Mouse (Mus musculus): ENCODE results near the gene Ddias. TPM values are rescaled to one million over a fixed set of nuclear protein-coding genes. Genes with fewer than 3 reads are reported as not detected.

Ddias gene
- polyA plus RNA-seq, 1 experiment from 2014 or later: 9.0 TPM

- Histone ChIP-seq H3K27me3 (replicated peaks) (no peaks in the 10 kb centered on the region), H3K9me3 (no peaks in the 10 kb centered on the region), H3K27ac (replicated peaks) (peak overlapping the region; percentile 32; the same call in 1 of the 2 replicates), H3K36me3 (no peaks in the 10 kb centered on the region), H3K4me1 (peaks cover 31% of the 10 kb centered on the region), H3K4me2 (no peak overlapping the region), H3K4me3 (no peak overlapping the region), H3K9ac (no peak overlapping the region)
- ATAC-seq (ENCODE audit: extremely low read depth, insufficient number of reproducible peaks, low FRiP score, low TSS enrichment): no peak
- 54% methylated on average over 7 of the region's 7 CpGs for WGBS
These were observed 12.8 kb upstream of the Ddias start for GRCm38 (mm10) chr7:92886801-92887200.

- H3K4me2 ChIP-seq: no peak overlapping the region
- no peaks in the 10 kb centered on the region for H3K36me3 ChIP-seq
- no peaks in the 10 kb centered on the region for H3K9me3 ChIP-seq
- no peak overlapping the region for H3K9ac ChIP-seq
- 82% methylated on average over 6 of the region's 6 CpGs for WGBS
- no peaks in the 10 kb centered on the region for H3K27me3 ChIP-seq (replicated peaks)
- H3K27ac ChIP-seq (replicated peaks): no peak overlapping the region
- ATAC-seq (ENCODE audit: extremely low read depth, insufficient number of reproducible peaks, low FRiP score, low TSS enrichment): no peak
- no peak overlapping the region for H3K4me3 ChIP-seq
- peaks cover 27% of the 10 kb centered on the region for H3K4me1 ChIP-seq
These were observed 11.1 kb upstream of the Ddias start for GRCm38 (mm10) chr7:92884998-92885660.

GRCm38 (mm10) chr7:92883850-92884716, 10.0 kb upstream of the Ddias start:
- 62% methylated on average over 9 of the region's 9 CpGs for WGBS
- peak overlapping the region; percentile 48; the same call in 1 of the 2 replicates for H3K27ac ChIP-seq (replicated peaks)

GRCm38 (mm10) chr7:92878575-92879285, 4.7 kb upstream of the Ddias start:
- Histone ChIP-seq H3K9me3 (no peaks in the 10 kb centered on the region), H3K27ac (replicated peaks) (no peak overlapping the region), H3K9ac (no peak overlapping the region), H3K36me3 (0 out of 2 replicates have a peak, but pooled peaks cover 4% of the 10 kb centered on the region), H3K27me3 (replicated peaks) (no peaks in the 10 kb centered on the region), H3K4me1 (peaks cover 21% of the 10 kb centered on the region), H3K4me3 (no peak overlapping the region), H3K4me2 (no peak overlapping the region)
- WGBS: 69% methylated on average over 7 of the region's 7 CpGs
- ATAC-seq (ENCODE audit: extremely low read depth, insufficient number of reproducible peaks, low FRiP score, low TSS enrichment): no peak

More at GRCm38 (mm10) chr7:92883850-92884716, 10.0 kb upstream of the Ddias start:
- Histone ChIP-seq H3K36me3 (no peaks in the 10 kb centered on the region), H3K9ac (no peak overlapping the region), H3K4me1 (peaks cover 27% of the 10 kb centered on the region), H3K4me2 (no peak overlapping the region), H3K9me3 (no peaks in the 10 kb centered on the region), H3K4me3 (no peak overlapping the region), H3K27me3 (replicated peaks) (no peaks in the 10 kb centered on the region)
- ATAC-seq (ENCODE audit: extremely low read depth, insufficient number of reproducible peaks, low FRiP score, low TSS enrichment): no peak

GRCm38 (mm10) chr7:92876538-92876937, 2.5 kb upstream of the Ddias start:
- 50% methylated on average over 7 of the region's 7 CpGs for WGBS
- Histone ChIP-seq H3K27ac (replicated peaks) (peak overlapping the region; percentile 37), H3K9ac (peak overlapping the region; percentile 55), H3K27me3 (replicated peaks) (no peaks in the 10 kb centered on the region), H3K4me3 (peak overlapping the region; percentile 77), H3K36me3 (0 out of 2 replicates have a peak, but pooled peaks cover 6% of the 10 kb centered on the region), H3K4me1 (peaks cover 24% of the 10 kb centered on the region), H3K4me2 (peak overlapping the region; percentile 90), H3K9me3 (no peaks in the 10 kb centered on the region)
- no peak for ATAC-seq (ENCODE audit: extremely low read depth, insufficient number of reproducible peaks, low FRiP score, low TSS enrichment)

GRCm38 (mm10) chr7:92876066-92876465, 2.0 kb upstream of the Ddias start:
- WGBS: 42% methylated on average over 3 of the region's 3 CpGs
- Histone ChIP-seq H3K4me1 (peaks cover 24% of the 10 kb centered on the region), H3K27me3 (replicated peaks) (no peaks in the 10 kb centered on the region), H3K4me3 (peak overlapping the region; percentile 77), H3K36me3 (0 out of 2 replicates have a peak, but pooled peaks cover 6% of the 10 kb centered on the region), H3K9ac (peak overlapping the region; percentile 81), H3K4me2 (peak overlapping the region; percentile 90), H3K27ac (replicated peaks) (peak overlapping the region; percentile 94), H3K9me3 (no peaks in the 10 kb centered on the region)
- ATAC-seq (ENCODE audit: extremely low read depth, insufficient number of reproducible peaks, low FRiP score, low TSS enrichment): no peak

- H3K4me3 ChIP-seq: peak overlapping the region; percentile 77
- H3K9ac ChIP-seq: peak overlapping the region; percentile 81
- peak overlapping the region; percentile 94 for H3K27ac ChIP-seq (replicated peaks)
- peak; percentile 86 for ATAC-seq (ENCODE audit: extremely low read depth, insufficient number of reproducible peaks, low FRiP score, low TSS enrichment)
- 0 out of 2 replicates have a peak, but pooled peaks cover 6% of the 10 kb centered on the region for H3K36me3 ChIP-seq
- WGBS: under 1% methylated on average over 29 of the region's 29 CpGs
- no peaks in the 10 kb centered on the region for H3K9me3 ChIP-seq
- peak overlapping the region; percentile 90 for H3K4me2 ChIP-seq
- no peaks in the 10 kb centered on the region for H3K27me3 ChIP-seq (replicated peaks)
- peaks cover 24% of the 10 kb centered on the region for H3K4me1 ChIP-seq
These were observed 838 bp upstream of the Ddias start for GRCm38 (mm10) chr7:92874761-92875408.

GRCm38 (mm10) chr7:92871596-92871995, 2.5 kb downstream of the Ddias start:
- 86% methylated on average over 4 of the region's 4 CpGs for WGBS
- H3K4me1 ChIP-seq: peaks cover 16% of the 10 kb centered on the region
- ATAC-seq (ENCODE audit: extremely low read depth, insufficient number of reproducible peaks, low FRiP score, low TSS enrichment): no peak
- H3K9ac ChIP-seq: no peak overlapping the region
- no peaks in the 10 kb centered on the region for H3K9me3 ChIP-seq
- H3K27ac ChIP-seq (replicated peaks): no peak overlapping the region
- no peak overlapping the region for H3K4me2 ChIP-seq
- H3K36me3 ChIP-seq: peaks cover 9% of the 10 kb centered on the region; the same call in 1 of the 2 replicates
- H3K27me3 ChIP-seq (replicated peaks): no peaks in the 10 kb centered on the region
- H3K4me3 ChIP-seq: no peak overlapping the region

GRCm38 (mm10) chr7:92870161-92870560, 3.9 kb downstream of the Ddias start:
- no peak for ATAC-seq (ENCODE audit: extremely low read depth, insufficient number of reproducible peaks, low FRiP score, low TSS enrichment)
- Histone ChIP-seq H3K27me3 (replicated peaks) (no peaks in the 10 kb centered on the region), H3K4me1 (peaks cover 7% of the 10 kb centered on the region), H3K36me3 (peaks cover 14% of the 10 kb centered on the region), H3K9me3 (no peaks in the 10 kb centered on the region), H3K9ac (no peak overlapping the region), H3K4me2 (no peak overlapping the region), H3K27ac (replicated peaks) (no peak overlapping the region), H3K4me3 (no peak overlapping the region)
- WGBS: 71% methylated on average over 3 of the region's 3 CpGs

GRCm38 (mm10) chr7:92866526-92866925, 7.5 kb downstream of the Ddias start:
- H3K27ac ChIP-seq (replicated peaks): no peak overlapping the region
- no peak overlapping the region for H3K4me2 ChIP-seq
- WGBS: 29% methylated on average over 2 of the region's 2 CpGs
- no peak for ATAC-seq (ENCODE audit: extremely low read depth, insufficient number of reproducible peaks, low FRiP score, low TSS enrichment)
- H3K27me3 ChIP-seq (replicated peaks): no peaks in the 10 kb centered on the region
- H3K9me3 ChIP-seq: no peaks in the 10 kb centered on the region
- no peak overlapping the region for H3K4me3 ChIP-seq
- H3K36me3 ChIP-seq: peaks cover 24% of the 10 kb centered on the region
- no peak overlapping the region for H3K9ac ChIP-seq
- H3K4me1 ChIP-seq: no peaks in the 10 kb centered on the region

Measured in heart, embryonic 13.5 days (tissue).